Mouse (Mus musculus) heart, adult 2 months (tissue): ENCODE measurements around the gene Rcl1. TPM values are rescaled to one million over a fixed set of nuclear protein-coding genes. Genes with fewer than 3 reads are reported as not detected.

Experiments used
- DNase-seq, 2 experiments: peaks; one replicate each; pipeline ENCODE4 v3.0.0; 2021
- H3K27ac ChIP-seq: fragments of 200-600 bp; 2 replicates; pipeline ENCODE4 v1.8.1; 2022
- H3K27me3 ChIP-seq: fragments of 200-500 bp; 2 replicates; pipeline ENCODE4 v1.6.1; 2012; ENCODE audit warnings: mild to moderate bottlenecking, low read length, inconsistent platforms, mixed read lengths; ENCODE audit not compliant: control insufficient read depth, insufficient read depth
- H3K36me3 ChIP-seq: fragments of 200-500 bp; 2 replicates; pipeline ENCODE4 v1.6.1; 2012; ENCODE audit warnings: low read length, inconsistent platforms; ENCODE audit not compliant: control insufficient read depth, insufficient read depth
- H3K4me1 ChIP-seq: fragments of 200-500 bp; 2 replicates; pipeline ENCODE4 v1.6.1; 2011; ENCODE audit warnings: low read length; ENCODE audit not compliant: control insufficient read depth, insufficient read depth
- H3K4me3 ChIP-seq: fragments of 200-600 bp; 2 replicates; pipeline ENCODE4 v1.8.1; 2022
- H3K79me2 ChIP-seq: fragments of 200-500 bp; replicated peaks from 2 replicates; pipeline ENCODE4 v1.6.1; 2012; ENCODE audit warnings: mild to moderate bottlenecking, inconsistent platforms, low read length, moderate library complexity, mixed read lengths; ENCODE audit not compliant: control insufficient read depth, insufficient read depth
- H3K9ac ChIP-seq: fragments of 200-500 bp; 2 replicates; pipeline ENCODE4 v1.6.1; 2012; ENCODE audit warnings: low read depth, mild to moderate bottlenecking, control low read depth, inconsistent platforms, low read length, mixed read lengths
- CTCF ChIP-seq: fragments of 200-600 bp; IDR thresholded peaks from 2 replicates; pipeline ENCODE4 v1.8.1; 2022; ENCODE audit warnings: antibody characterized with exemption, mild to moderate bottlenecking, moderate library complexity
- EP300 ChIP-seq: fragments of 200-500 bp; IDR thresholded peaks from 2 replicates; pipeline ENCODE4 v1.6.1; 2011; ENCODE audit warnings: low read depth, low read length, control low read depth; ENCODE audit not compliant: insufficient read depth
- POLR2A ChIP-seq: fragments of 200-500 bp; IDR thresholded peaks from 2 replicates; pipeline ENCODE4 v1.6.1; 2011; ENCODE audit warnings: mild to moderate bottlenecking, low read depth, low read length, control low read depth; ENCODE audit not compliant: insufficient read depth
- WGBS: fragments of 180-500 bp; shearing (Covaris S2); methylation state at CpG from one replicate; pipeline ENCODE4 v1.1.7; 2018; 5-methylcytosine and 5-hydroxymethylcytosine counted together
- intact Hi-C: fragments of 180-260 bp; cut with DNase I; formaldehyde crosslinking; loops from one replicate; pipeline ENCODE4 v1.15.1; 2025
- polyA plus RNA-seq: library from polyadenylated mRNA; depleted of rRNA; stranded (reverse); fragments of >200 nt; gene quantifications from 2 replicates; pipeline ENCODE4 v1.2.3, GENCODE M21; 2012
- total RNA-seq, 2 experiments: library from RNA; stranded (reverse); gene quantifications; 2 replicates each; pipeline ENCODE4 v1.2.3; 2021

The Rcl1 gene
- total and polyA plus RNA-seq, 3 experiments: 5.0 to 6.2 (median 5.3) TPM

- Histone ChIP-seq H3K27me3 (no peaks in the 10 kb centered on the region), H3K9ac (no peak overlapping the region), H3K27ac (no peak overlapping the region), H3K36me3 (no peaks in the 10 kb centered on the region), H3K79me2 (no peaks in the 10 kb centered on the region), H3K4me1 (no peaks in the 10 kb centered on the region), H3K4me3 (no peak overlapping the region)
- intact Hi-C loops: no loop called here
- TF ChIP-seq POLR2A: no peak
- no peak for TF ChIP-seq EP300
- no peak for TF ChIP-seq CTCF
- DNase-seq: no peak
- WGBS: 81% methylated on average over 11 of the region's 11 CpGs
Observed at GRCm38 (mm10) chr19:29135172-29135736, 34.1 kb downstream of the Rcl1 start.

- H3K9ac ChIP-seq: no peak overlapping the region
- H3K27me3 ChIP-seq: no peaks in the 10 kb centered on the region
- H3K4me1 ChIP-seq: no peaks in the 10 kb centered on the region
- WGBS: 69% methylated on average over 10 of the region's 10 CpGs
- no peak for DNase-seq
- H3K79me2 ChIP-seq: no peaks in the 10 kb centered on the region
- intact Hi-C loops: no loop called here
- H3K27ac ChIP-seq: no peak overlapping the region
- TF ChIP-seq EP300: no peak
- TF ChIP-seq CTCF: no peak
- no peak for TF ChIP-seq POLR2A
- no peak overlapping the region for H3K4me3 ChIP-seq
- no peaks in the 10 kb centered on the region for H3K36me3 ChIP-seq
Observed at GRCm38 (mm10) chr19:29138546-29139270, 37.5 kb downstream of the Rcl1 start.

GRCm38 (mm10) chr19:29139699-29140456 lies 38.7 kb downstream of the Rcl1 start:
- WGBS: 70% methylated on average over 10 of the region's 10 CpGs
- no peak overlapping the region for H3K4me3 ChIP-seq
- no peaks in the 10 kb centered on the region for H3K79me2 ChIP-seq
- intact Hi-C loops: loop anchor here (5.0 kb wide), 1 partner anchor 112 kb away; the partner anchor contains the start of gene Jak2
- H3K27me3 ChIP-seq: no peaks in the 10 kb centered on the region
- H3K27ac ChIP-seq: no peak overlapping the region
- DNase-seq: no peak
- no peaks in the 10 kb centered on the region for H3K4me1 ChIP-seq
- H3K9ac ChIP-seq: no peak overlapping the region
- TF ChIP-seq POLR2A: no peak
- TF ChIP-seq EP300: no peak
- TF ChIP-seq CTCF: peak; percentile 44
- no peaks in the 10 kb centered on the region for H3K36me3 ChIP-seq

GRCm38 (mm10) chr19:29140933-29141332 lies 39.8 kb downstream of the Rcl1 start:
- 78% methylated on average over 16 of the region's 16 CpGs for WGBS
- intact Hi-C loops: loop anchor here (5.0 kb wide), 1 partner anchor 111 kb away; the partner anchor contains the start of gene Jak2
- Histone ChIP-seq H3K27me3 (no peaks in the 10 kb centered on the region), H3K27ac (no peak overlapping the region), H3K36me3 (no peaks in the 10 kb centered on the region), H3K4me1 (no peaks in the 10 kb centered on the region), H3K9ac (no peak overlapping the region), H3K4me3 (no peak overlapping the region), H3K79me2 (no peaks in the 10 kb centered on the region)
- no peak for DNase-seq
- TF ChIP-seq EP300 (no peak), CTCF (no peak), POLR2A (no peak)

GRCm38 (mm10) chr19:29142307-29142706 lies 41.1 kb downstream of the Rcl1 start:
- DNase-seq: no peak
- intact Hi-C loops: loop anchor here (5.0 kb wide), 1 partner anchor 110 kb away; the partner anchor contains the start of gene Jak2
- Histone ChIP-seq H3K4me3 (no peak overlapping the region), H3K9ac (no peak overlapping the region), H3K27me3 (no peaks in the 10 kb centered on the region), H3K27ac (no peak overlapping the region), H3K79me2 (no peaks in the 10 kb centered on the region), H3K36me3 (no peaks in the 10 kb centered on the region), H3K4me1 (no peaks in the 10 kb centered on the region; the same call in 1 of the 2 replicates)
- TF ChIP-seq EP300: no peak
- TF ChIP-seq POLR2A: no peak
- no peak for TF ChIP-seq CTCF
- WGBS: 89% methylated on average over 6 of the region's 6 CpGs

- TF ChIP-seq CTCF (no peak), EP300 (no peak), POLR2A (no peak)
Observed at GRCm38 (mm10) chr19:29145421-29145820, 44.2 kb downstream of the Rcl1 start.

More at GRCm38 (mm10) chr19:29145421-29145820, 44.2 kb downstream of the Rcl1 start:
- no peak overlapping the region for H3K27ac ChIP-seq
- no peaks in the 10 kb centered on the region; the same call in 1 of the 2 replicates for H3K4me1 ChIP-seq
- WGBS: 83% methylated on average over 6 of the region's 6 CpGs
- no peak overlapping the region for H3K9ac ChIP-seq
- intact Hi-C loops: no loop called here
- H3K79me2 ChIP-seq: no peaks in the 10 kb centered on the region
- H3K36me3 ChIP-seq: no peaks in the 10 kb centered on the region
- DNase-seq: no peak
- H3K27me3 ChIP-seq: no peaks in the 10 kb centered on the region
- H3K4me3 ChIP-seq: no peak overlapping the region
